Mouse (Mus musculus) urinary bladder, postnatal 25 days (tissue): ENCODE measurements around the gene Rnasel.
A peak's percentile ranks its signal among the peaks of the same experiment; 100 is the strongest.

Source experiments
- DNase-seq: peaks from one replicate; pipeline ENCODE4 v3.0.0; 2022; ENCODE audit warnings: low spot score

Rnasel gene

GRCm38 (mm10) chr1:153769998-153770775 is 21.0 kb downstream of the Rnasel start:
- DNase-seq: no peak

GRCm38 (mm10) chr1:153770776-153771167 is 21.5 kb downstream of the Rnasel start:
- no peak for DNase-seq

GRCm38 (mm10) chr1:153775174-153775573 is 25.9 kb downstream of the Rnasel start:
- DNase-seq: no peak

- DNase-seq: no peak
Measured at GRCm38 (mm10) chr1:153776257-153776656, 27.0 kb downstream of the Rnasel start.

GRCm38 (mm10) chr1:153778205-153778604 is 29.0 kb downstream of the Rnasel start:
- no peak for DNase-seq

GRCm38 (mm10) chr1:153783339-153783738 is 34.1 kb downstream of the Rnasel start:
- no peak for DNase-seq

GRCm38 (mm10) chr1:153785608-153786007 is 36.4 kb downstream of the Rnasel start:
- DNase-seq: no peak

- DNase-seq: no peak
Measured at GRCm38 (mm10) chr1:153790708-153791107, 41.5 kb downstream of the Rnasel start.

- DNase-seq: no peak
Measured at GRCm38 (mm10) chr1:153794241-153794640, 45.0 kb downstream of the Rnasel start.

- peak; percentile 3 for DNase-seq
Measured at GRCm38 (mm10) chr1:153802691-153803090, 53.5 kb downstream of the Rnasel start.

GRCm38 (mm10) chr1:153803530-153803929 is 54.3 kb downstream of the Rnasel start:
- DNase-seq: no peak

GRCm38 (mm10) chr1:153807390-153807993 is 58.3 kb downstream of the Rnasel start:
- peak; percentile 55 for DNase-seq
